Mouse (Mus musculus): ENCODE measurements around the gene Bhlha15. TPM values are rescaled to one million over a fixed set of nuclear protein-coding genes. Genes with fewer than 3 reads are reported as not detected.

Bhlha15 gene
- polyA plus RNA-seq, 1 experiment, result 0.02 TPM

DNA sequence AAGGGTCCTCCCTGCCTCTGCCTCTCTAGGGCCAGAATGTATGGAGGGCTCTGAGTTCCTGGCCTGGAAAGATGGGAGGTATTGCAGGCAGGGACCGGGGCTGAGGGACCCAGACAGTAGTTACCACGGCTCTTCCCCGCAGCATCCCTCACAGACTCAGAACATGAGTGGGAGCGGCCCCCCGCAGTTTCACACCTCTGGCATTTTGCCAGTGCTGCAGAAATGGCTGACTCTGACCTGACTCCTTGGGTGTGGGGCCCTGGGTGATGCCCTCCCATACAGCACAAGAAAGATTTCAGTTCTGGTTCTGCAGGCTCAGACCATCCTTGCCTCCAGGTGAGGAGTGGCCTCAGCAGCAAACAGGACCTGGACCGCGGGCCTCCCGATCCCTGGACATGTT is 5.5 kb downstream of the Bhlha15 start:
- Histone ChIP-seq H3K27me3 (ENCODE audit: control insufficient read depth, insufficient read depth, insufficient read length) (no peaks in the 10 kb centered on the region), H3K36me3 (ENCODE audit: control insufficient read depth, insufficient read depth) (no peaks in the 10 kb centered on the region), H3K79me2 (ENCODE audit: control insufficient read depth, insufficient read depth) (no peaks in the 10 kb centered on the region), H3K4me2 (ENCODE audit: low read depth) (no peak overlapping the region), H3ac (ENCODE audit: control insufficient read depth, insufficient read length) (no peak overlapping the region), H3K4me3 (no peak overlapping the region)
- no peak for TF ChIP-seq SRF (IDR thresholded peaks at IDR 0.05; ENCODE audit: control insufficient read depth, insufficient read length, low read depth)
- TF ChIP-seq E2F4 (IDR thresholded peaks at IDR 0.05; ENCODE audit: insufficient read depth), result no peak
- TF ChIP-seq REST (IDR thresholded peaks at IDR 0.05; ENCODE audit: insufficient read depth, insufficient read length), result no peak
- no peak for TF ChIP-seq POLR2A (IDR thresholded peaks at IDR 0.05; ENCODE audit: insufficient read length, low read depth)
- no peak for TF ChIP-seq POLR2AphosphoS2 (IDR thresholded peaks at IDR 0.05; ENCODE audit: insufficient read length, low read depth)
- TF ChIP-seq USF1 (IDR thresholded peaks at IDR 0.05; ENCODE audit: low read depth), result no peak
- no peak for TF ChIP-seq TCF12 (IDR thresholded peaks at IDR 0.05; ENCODE audit: insufficient read depth, poor library complexity, severe bottlenecking)
- TF ChIP-seq MYOD1 (IDR thresholded peaks at IDR 0.05; ENCODE audit: control insufficient read depth in 1 of 3, insufficient read length in 2 of 3, low read depth in 2 of 3), result no peak
- no peak for TF ChIP-seq MYOG (IDR thresholded peaks at IDR 0.05; ENCODE audit: control insufficient read depth in 1 of 3, insufficient read depth in 1 of 3, insufficient read length in 2 of 3, low read depth in 2 of 3)
- no peak for TF ChIP-seq CEBPB (IDR thresholded peaks at IDR 0.05; ENCODE audit: insufficient read depth, poor library complexity, severe bottlenecking)
- TF ChIP-seq TCF3 (IDR thresholded peaks at IDR 0.05; ENCODE audit: insufficient read length, low read depth), result no peak
- TF ChIP-seq MAX (IDR thresholded peaks at IDR 0.05; ENCODE audit: low read depth), result no peak

- Histone ChIP-seq H3K4me3 (no peak overlapping the region), H3K36me3 (ENCODE audit: control insufficient read depth, insufficient read depth) (peaks cover 2% of the 10 kb centered on the region), H3K79me2 (ENCODE audit: control insufficient read depth, insufficient read depth) (no peaks in the 10 kb centered on the region), H3K4me2 (ENCODE audit: low read depth) (no peak overlapping the region), H3ac (ENCODE audit: control insufficient read depth, insufficient read length) (no peak overlapping the region), H3K27me3 (ENCODE audit: control insufficient read depth, insufficient read depth, insufficient read length) (no peaks in the 10 kb centered on the region)
- TF ChIP-seq REST (IDR thresholded peaks at IDR 0.05; ENCODE audit: insufficient read depth, insufficient read length) (no peak), MYOD1 (IDR thresholded peaks at IDR 0.05; ENCODE audit: control insufficient read depth in 1 of 3, insufficient read length in 2 of 3, low read depth in 2 of 3) (no peak), SRF (IDR thresholded peaks at IDR 0.05; ENCODE audit: control insufficient read depth, insufficient read length, low read depth) (no peak)
Measured at GRCm38 (mm10) chr5:144200616-144201015, 10.5 kb downstream of the Bhlha15 start.

DNA sequence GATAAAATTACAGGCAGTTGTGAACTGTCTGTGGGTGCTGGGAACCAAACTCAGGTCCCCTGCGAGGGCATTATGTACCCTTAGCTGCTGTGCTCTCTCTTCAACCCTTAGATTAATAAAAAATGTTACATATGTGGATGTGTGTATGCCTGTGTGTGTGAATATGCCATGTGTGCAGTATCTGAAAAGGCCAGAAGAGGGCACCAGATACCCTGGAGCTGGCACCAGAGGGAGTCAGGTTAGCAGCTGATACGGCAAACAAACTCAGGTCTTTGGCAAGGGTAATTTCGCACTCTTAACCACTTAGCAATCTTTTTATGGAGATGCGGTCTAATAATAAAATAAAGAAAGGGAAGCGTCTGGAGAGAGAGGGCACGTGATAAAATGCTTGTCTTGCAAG is 12.3 kb downstream of the Bhlha15 start:
- H3K4me2 ChIP-seq (ENCODE audit: low read depth), result no peak overlapping the region
- H3ac ChIP-seq (ENCODE audit: control insufficient read depth, insufficient read length), result no peak overlapping the region
- TF ChIP-seq MAX (IDR thresholded peaks at IDR 0.05; ENCODE audit: low read depth) (no peak), E2F4 (IDR thresholded peaks at IDR 0.05; ENCODE audit: insufficient read depth) (no peak), REST (IDR thresholded peaks at IDR 0.05; ENCODE audit: insufficient read depth, insufficient read length) (no peak), TCF12 (IDR thresholded peaks at IDR 0.05; ENCODE audit: insufficient read depth, poor library complexity, severe bottlenecking) (no peak), CEBPB (IDR thresholded peaks at IDR 0.05; ENCODE audit: insufficient read depth, poor library complexity, severe bottlenecking) (no peak), USF1 (IDR thresholded peaks at IDR 0.05; ENCODE audit: low read depth) (no peak), MYOG (IDR thresholded peaks at IDR 0.05; ENCODE audit: control insufficient read depth in 1 of 3, insufficient read depth in 1 of 3, insufficient read length in 2 of 3, low read depth in 2 of 3) (no peak), MYOD1 (IDR thresholded peaks at IDR 0.05; ENCODE audit: control insufficient read depth in 1 of 3, insufficient read length in 2 of 3, low read depth in 2 of 3) (no peak), POLR2A (IDR thresholded peaks at IDR 0.05; ENCODE audit: insufficient read length, low read depth) (no peak), SRF (IDR thresholded peaks at IDR 0.05; ENCODE audit: control insufficient read depth, insufficient read length, low read depth) (no peak), TCF3 (IDR thresholded peaks at IDR 0.05; ENCODE audit: insufficient read length, low read depth) (no peak), POLR2AphosphoS2 (IDR thresholded peaks at IDR 0.05; ENCODE audit: insufficient read length, low read depth) (no peak)
- H3K36me3 ChIP-seq (ENCODE audit: control insufficient read depth, insufficient read depth), result peaks cover 4% of the 10 kb centered on the region
- no peak overlapping the region for H3K4me3 ChIP-seq
- H3K27me3 ChIP-seq (ENCODE audit: control insufficient read depth, insufficient read depth, insufficient read length), result no peaks in the 10 kb centered on the region
- no peaks in the 10 kb centered on the region for H3K79me2 ChIP-seq (ENCODE audit: control insufficient read depth, insufficient read depth)

DNA sequence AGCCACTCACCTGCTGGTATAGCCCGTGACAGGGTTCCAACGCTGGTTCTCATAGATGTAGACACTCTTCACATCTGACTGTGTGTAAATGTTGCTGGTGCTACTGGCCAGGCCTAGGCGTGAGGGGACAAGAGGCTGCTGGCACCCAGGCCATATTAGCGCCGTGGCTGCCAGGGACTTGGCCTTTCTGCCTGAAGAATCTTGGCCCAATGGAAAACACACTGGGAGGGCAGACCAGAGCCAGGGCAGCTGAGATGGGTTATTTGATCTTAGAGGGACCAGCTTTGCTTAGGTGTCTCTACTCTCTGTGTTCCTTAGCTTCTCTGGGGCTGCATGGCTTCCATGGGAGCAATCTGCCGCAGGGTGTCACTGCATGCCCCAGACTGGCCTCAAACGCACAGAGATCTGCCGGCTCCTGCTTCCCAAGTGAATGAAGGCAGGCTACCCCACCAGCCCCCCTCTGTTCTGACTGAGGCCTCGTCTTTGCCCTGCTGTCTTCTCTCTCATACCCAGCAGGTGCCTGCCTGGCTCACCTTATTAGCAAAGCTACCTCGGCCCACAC is 13.4 kb downstream of the Bhlha15 start:
- Histone ChIP-seq H3K79me2 (ENCODE audit: control insufficient read depth, insufficient read depth) (no peaks in the 10 kb centered on the region), H3K36me3 (ENCODE audit: control insufficient read depth, insufficient read depth) (peaks cover 4% of the 10 kb centered on the region)
- TF ChIP-seq TCF12 (IDR thresholded peaks at IDR 0.05; ENCODE audit: insufficient read depth, poor library complexity, severe bottlenecking) (no peak), MYOD1 (IDR thresholded peaks at IDR 0.05; ENCODE audit: control insufficient read depth in 1 of 3, insufficient read length in 2 of 3, low read depth in 2 of 3) (no peak), CEBPB (IDR thresholded peaks at IDR 0.05; ENCODE audit: insufficient read depth, poor library complexity, severe bottlenecking) (no peak), SRF (IDR thresholded peaks at IDR 0.05; ENCODE audit: control insufficient read depth, insufficient read length, low read depth) (no peak), MYOG (IDR thresholded peaks at IDR 0.05; ENCODE audit: control insufficient read depth in 1 of 3, insufficient read depth in 1 of 3, insufficient read length in 2 of 3, low read depth in 2 of 3) (no peak), TCF3 (IDR thresholded peaks at IDR 0.05; ENCODE audit: insufficient read length, low read depth) (no peak), REST (IDR thresholded peaks at IDR 0.05; ENCODE audit: insufficient read depth, insufficient read length) (no peak), E2F4 (IDR thresholded peaks at IDR 0.05; ENCODE audit: insufficient read depth) (no peak), POLR2AphosphoS2 (IDR thresholded peaks at IDR 0.05; ENCODE audit: insufficient read length, low read depth) (no peak), MAX (IDR thresholded peaks at IDR 0.05; ENCODE audit: low read depth) (no peak), USF1 (IDR thresholded peaks at IDR 0.05; ENCODE audit: low read depth) (no peak), POLR2A (IDR thresholded peaks at IDR 0.05; ENCODE audit: insufficient read length, low read depth) (no peak)

DNA sequence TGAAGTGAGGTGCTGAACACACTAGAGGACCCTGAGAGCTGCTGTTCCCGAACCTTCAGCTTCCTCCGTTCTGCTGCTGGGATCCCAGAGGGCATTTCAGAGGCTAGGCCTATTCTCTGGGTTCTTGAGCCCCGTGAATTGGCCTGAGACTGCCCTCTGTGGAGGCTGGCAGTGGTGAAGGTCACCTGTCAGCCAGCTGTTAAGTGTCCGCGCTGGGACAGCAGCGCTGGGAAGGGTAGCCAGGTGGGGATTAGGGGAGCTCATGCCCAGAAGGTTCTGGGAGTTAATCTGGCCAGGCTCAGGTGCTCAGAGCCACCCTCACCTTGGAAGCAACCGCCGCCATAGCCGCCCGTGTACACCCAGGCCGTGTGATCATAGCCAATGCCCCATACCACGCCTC is 14.2 kb downstream of the Bhlha15 start:
- no peak for TF ChIP-seq MAX (IDR thresholded peaks at IDR 0.05; ENCODE audit: low read depth)
- no peak for TF ChIP-seq TCF12 (IDR thresholded peaks at IDR 0.05; ENCODE audit: insufficient read depth, poor library complexity, severe bottlenecking)
- TF ChIP-seq REST (IDR thresholded peaks at IDR 0.05; ENCODE audit: insufficient read depth, insufficient read length), result no peak
- TF ChIP-seq USF1 (IDR thresholded peaks at IDR 0.05; ENCODE audit: low read depth), result no peak
- TF ChIP-seq MYOG (IDR thresholded peaks at IDR 0.05; ENCODE audit: control insufficient read depth in 1 of 3, insufficient read depth in 1 of 3, insufficient read length in 2 of 3, low read depth in 2 of 3), result peak in 1 of 3 experiments; percentile 15
- no peak for TF ChIP-seq POLR2A (IDR thresholded peaks at IDR 0.05; ENCODE audit: insufficient read length, low read depth)
- TF ChIP-seq MYOD1 (IDR thresholded peaks at IDR 0.05; ENCODE audit: control insufficient read depth in 1 of 3, insufficient read length in 2 of 3, low read depth in 2 of 3), result peak in 1 of 3 experiments; percentile 34
- H3K79me2 ChIP-seq (ENCODE audit: control insufficient read depth, insufficient read depth), result no peaks in the 10 kb centered on the region
- H3K36me3 ChIP-seq (ENCODE audit: control insufficient read depth, insufficient read depth), result peaks cover 4% of the 10 kb centered on the region
- H3ac ChIP-seq (ENCODE audit: control insufficient read depth, insufficient read length), result no peak overlapping the region
- H3K4me2 ChIP-seq (ENCODE audit: low read depth), result no peak overlapping the region
- no peak overlapping the region for H3K4me3 ChIP-seq
- H3K27me3 ChIP-seq (ENCODE audit: control insufficient read depth, insufficient read depth, insufficient read length), result no peaks in the 10 kb centered on the region

More for the DNA sequence above, 13.4 kb downstream of the Bhlha15 start:
- no peak overlapping the region for H3K4me2 ChIP-seq (ENCODE audit: low read depth)
- no peak overlapping the region for H3K4me3 ChIP-seq
- no peak overlapping the region for H3ac ChIP-seq (ENCODE audit: control insufficient read depth, insufficient read length)
- H3K27me3 ChIP-seq (ENCODE audit: control insufficient read depth, insufficient read depth, insufficient read length), result no peaks in the 10 kb centered on the region

Measured in myocyte (in vitro differentiated cells).